Mouse (Mus musculus): ENCODE results near the gene Map3k12. TPM values are rescaled to one million over a fixed set of nuclear protein-coding genes. Genes with fewer than 3 reads are reported as not detected.
A peak's percentile ranks its signal among the peaks of the same experiment; 100 is the strongest.

Map3k12 gene
- polyA plus RNA-seq, 1 experiment = 12.7 TPM

- Histone ChIP-seq H3K27ac (ENCODE audit: control insufficient read depth, insufficient read depth, low read length) (no peak overlapping the region), H3K4me3 (ENCODE audit: control insufficient read depth, insufficient read depth, low read length) (no peak overlapping the region), H3K4me1 (replicated peaks; ENCODE audit: control insufficient read depth, insufficient read depth, low read length) (peaks cover 18% of the 10 kb centered on the region), H3K27me3 (ENCODE audit: control insufficient read depth, insufficient read depth, low read length) (no peaks in the 10 kb centered on the region), H3K36me3 (ENCODE audit: control insufficient read depth, insufficient read depth, low read length) (no peaks in the 10 kb centered on the region)
- WGBS = 70% methylated on average over 6 of the region's 6 CpGs
- no peak for DNase-seq
- TF ChIP-seq POLR2A (IDR thresholded peaks at IDR 0.05; ENCODE audit: control insufficient read depth, extremely low read depth, insufficient read depth, low read length, poor library complexity) (no peak), CTCF (IDR thresholded peaks at IDR 0.05; ENCODE audit: borderline replicate concordance, control insufficient read depth, extremely low read depth, insufficient read depth, low read length, poor library complexity) (no peak)
Measured at GRCm38 (mm10) chr15:102511285-102511833, 5.5 kb downstream of the Map3k12 start.

- Histone ChIP-seq H3K4me3 (ENCODE audit: control insufficient read depth, insufficient read depth, low read length) (peak overlapping the region; percentile 58), H3K27ac (ENCODE audit: control insufficient read depth, insufficient read depth, low read length) (no peak overlapping the region), H3K27me3 (ENCODE audit: control insufficient read depth, insufficient read depth, low read length) (no peaks in the 10 kb centered on the region), H3K4me1 (replicated peaks; ENCODE audit: control insufficient read depth, insufficient read depth, low read length) (peaks cover 14% of the 10 kb centered on the region), H3K36me3 (ENCODE audit: control insufficient read depth, insufficient read depth, low read length) (no peaks in the 10 kb centered on the region)
- DNase-seq = peak; percentile 77
- TF ChIP-seq CTCF (IDR thresholded peaks at IDR 0.05; ENCODE audit: borderline replicate concordance, control insufficient read depth, extremely low read depth, insufficient read depth, low read length, poor library complexity) (no peak), POLR2A (IDR thresholded peaks at IDR 0.05; ENCODE audit: control insufficient read depth, extremely low read depth, insufficient read depth, low read length, poor library complexity) (no peak)
- WGBS = 5% methylated on average over 34 of the region's 34 CpGs
Measured at GRCm38 (mm10) chr15:102510590-102511284, 6.1 kb downstream of the Map3k12 start.

- Histone ChIP-seq H3K4me3 (ENCODE audit: control insufficient read depth, insufficient read depth, low read length) (peak overlapping the region; percentile 58), H3K27me3 (ENCODE audit: control insufficient read depth, insufficient read depth, low read length) (no peaks in the 10 kb centered on the region), H3K36me3 (ENCODE audit: control insufficient read depth, insufficient read depth, low read length) (0 out of 2 replicates have a peak, but pooled peaks cover 2% of the 10 kb centered on the region), H3K4me1 (replicated peaks; ENCODE audit: control insufficient read depth, insufficient read depth, low read length) (peaks cover 13% of the 10 kb centered on the region), H3K27ac (ENCODE audit: control insufficient read depth, insufficient read depth, low read length) (no peak overlapping the region)
- WGBS = 38% methylated on average over 9 of the region's 9 CpGs
- no peak for DNase-seq
- TF ChIP-seq CTCF (IDR thresholded peaks at IDR 0.05; ENCODE audit: borderline replicate concordance, control insufficient read depth, extremely low read depth, insufficient read depth, low read length, poor library complexity) = no peak
- TF ChIP-seq POLR2A (IDR thresholded peaks at IDR 0.05; ENCODE audit: control insufficient read depth, extremely low read depth, insufficient read depth, low read length, poor library complexity) = no peak
Measured at GRCm38 (mm10) chr15:102510110-102510509, 6.8 kb downstream of the Map3k12 start.

GRCm38 (mm10) chr15:102508336-102508735, 8.5 kb downstream of the Map3k12 start:
- Histone ChIP-seq H3K27ac (ENCODE audit: control insufficient read depth, insufficient read depth, low read length) (no peak overlapping the region), H3K36me3 (ENCODE audit: control insufficient read depth, insufficient read depth, low read length) (peaks cover 8% of the 10 kb centered on the region), H3K4me3 (ENCODE audit: control insufficient read depth, insufficient read depth, low read length) (no peak overlapping the region), H3K4me1 (replicated peaks; ENCODE audit: control insufficient read depth, insufficient read depth, low read length) (peaks cover 13% of the 10 kb centered on the region), H3K27me3 (ENCODE audit: control insufficient read depth, insufficient read depth, low read length) (no peaks in the 10 kb centered on the region)
- DNase-seq = no peak
- WGBS = 96% methylated on average over 3 of the region's 3 CpGs
- TF ChIP-seq CTCF (IDR thresholded peaks at IDR 0.05; ENCODE audit: borderline replicate concordance, control insufficient read depth, extremely low read depth, insufficient read depth, low read length, poor library complexity) (no peak), POLR2A (IDR thresholded peaks at IDR 0.05; ENCODE audit: control insufficient read depth, extremely low read depth, insufficient read depth, low read length, poor library complexity) (no peak)

- H3K4me1 ChIP-seq (replicated peaks; ENCODE audit: control insufficient read depth, insufficient read depth, low read length) = peaks cover 13% of the 10 kb centered on the region
- peaks cover 16% of the 10 kb centered on the region for H3K36me3 ChIP-seq (ENCODE audit: control insufficient read depth, insufficient read depth, low read length)
- TF ChIP-seq POLR2A (IDR thresholded peaks at IDR 0.05; ENCODE audit: control insufficient read depth, extremely low read depth, insufficient read depth, low read length, poor library complexity) (no peak), CTCF (IDR thresholded peaks at IDR 0.05; ENCODE audit: borderline replicate concordance, control insufficient read depth, extremely low read depth, insufficient read depth, low read length, poor library complexity) (no peak)
- H3K4me3 ChIP-seq (ENCODE audit: control insufficient read depth, insufficient read depth, low read length) = no peak overlapping the region
- no peak for DNase-seq
- H3K27ac ChIP-seq (ENCODE audit: control insufficient read depth, insufficient read depth, low read length) = no peak overlapping the region
- no peaks in the 10 kb centered on the region for H3K27me3 ChIP-seq (ENCODE audit: control insufficient read depth, insufficient read depth, low read length)
Measured at GRCm38 (mm10) chr15:102507561-102507960, 9.3 kb downstream of the Map3k12 start.

GRCm38 (mm10) chr15:102506864-102507263, 10.0 kb downstream of the Map3k12 start:
- peaks cover 23% of the 10 kb centered on the region for H3K36me3 ChIP-seq (ENCODE audit: control insufficient read depth, insufficient read depth, low read length)
- DNase-seq = no peak
- 97% methylated on average over 1 of the region's 1 CpGs for WGBS
- no peaks in the 10 kb centered on the region for H3K27me3 ChIP-seq (ENCODE audit: control insufficient read depth, insufficient read depth, low read length)
- no peak overlapping the region for H3K27ac ChIP-seq (ENCODE audit: control insufficient read depth, insufficient read depth, low read length)
- no peak overlapping the region for H3K4me3 ChIP-seq (ENCODE audit: control insufficient read depth, insufficient read depth, low read length)
- peaks cover 13% of the 10 kb centered on the region for H3K4me1 ChIP-seq (replicated peaks; ENCODE audit: control insufficient read depth, insufficient read depth, low read length)
- TF ChIP-seq CTCF (IDR thresholded peaks at IDR 0.05; ENCODE audit: borderline replicate concordance, control insufficient read depth, extremely low read depth, insufficient read depth, low read length, poor library complexity) (no peak), POLR2A (IDR thresholded peaks at IDR 0.05; ENCODE audit: control insufficient read depth, extremely low read depth, insufficient read depth, low read length, poor library complexity) (no peak)

Measured in thymus, adult 2 months (tissue).